Mouse (Mus musculus) CH12.LX (cell line): ENCODE results near the gene Gas6. TPM values are rescaled to one million over a fixed set of nuclear protein-coding genes. Genes with fewer than 3 reads are reported as not detected.

Source experiments
- DNase-seq: peaks from one replicate; pipeline ENCODE4 v3.0.0-alpha.2; 2013; ENCODE audit errors: extremely low read depth
- H3K27ac ChIP-seq: 2 replicates; pipeline ENCODE4 v1.5.1; 2012; ENCODE audit warnings: low read depth, mild to moderate bottlenecking, control low read depth, moderate library complexity; ENCODE audit not compliant: insufficient read depth
- H3K27me3 ChIP-seq: replicated peaks from 2 replicates; pipeline ENCODE3; 2012; ENCODE audit warnings: inconsistent platforms
- H3K36me3 ChIP-seq, 2 experiments: replicated peaks in 1 of 2; 2 replicates each; pipeline versions ENCODE3 to v1.6.1; 2012; ENCODE audit warnings: inconsistent platforms in 1 of 2, low read length in 1 of 2, mild to moderate bottlenecking in 1 of 2, mixed read lengths in 1 of 2, moderate library complexity in 1 of 2; ENCODE audit not compliant: control insufficient read depth in 1 of 2, insufficient read depth in 1 of 2
- H3K4me1 ChIP-seq, 2 experiments: 2 replicates each; pipeline ENCODE4 v1.6.1; 2012; ENCODE audit warnings: inconsistent platforms in 1 of 2, moderate library complexity in 1 of 2; ENCODE audit not compliant: insufficient read depth in 2 of 2, control insufficient read depth in 1 of 2
- H3K4me2 ChIP-seq: 2 replicates; pipeline ENCODE4 v1.6.1; 2012; ENCODE audit warnings: low read depth, mild to moderate bottlenecking, control low read depth; ENCODE audit not compliant: poor library complexity, insufficient read depth, severe bottlenecking
- H3K4me3 ChIP-seq, 3 experiments: fragments of 150-350 bp in 1 of 3; sonication (generic) in 1 of 3; replicated peaks in 1 of 3; 2 replicates each; pipeline versions ENCODE3 to v1.5.1; 2011 to 2012; ENCODE audit warnings: low read depth in 2 of 3, low read length in 2 of 3, mild to moderate bottlenecking in 2 of 3, moderate library complexity in 2 of 3, control low read depth in 1 of 3, improper control_type of control experiment in 1 of 3, inconsistent platforms in 1 of 3, mixed read lengths in 1 of 3; ENCODE audit not compliant: poor library complexity in 1 of 3
- H3K79me2 ChIP-seq: replicated peaks from 2 replicates; pipeline ENCODE4 v1.6.1; 2012; ENCODE audit warnings: mild to moderate bottlenecking, moderate library complexity; ENCODE audit not compliant: control insufficient read depth, poor library complexity, insufficient read depth, severe bottlenecking; ENCODE audit errors: extremely low read depth
- H3K9ac ChIP-seq: 2 replicates; pipeline ENCODE4 v1.6.1; 2012; ENCODE audit warnings: low read depth, mild to moderate bottlenecking, control low read depth, moderate library complexity; ENCODE audit not compliant: insufficient read depth
- H3K9me3 ChIP-seq: replicated peaks from 2 replicates; pipeline ENCODE3; 2012; ENCODE audit warnings: low read length, inconsistent platforms, mixed read lengths
- CTCF ChIP-seq, 2 experiments: IDR thresholded peaks in 1 of 2; conservative IDR thresholded peaks in 1 of 2; 2 replicates each; pipeline ENCODE4 v1.5.1; 2011 to 2012; ENCODE audit warnings: low read depth in 2 of 2, low read length in 2 of 2, improper control_type of control experiment in 1 of 2, inconsistent platforms in 1 of 2, mild to moderate bottlenecking in 1 of 2, moderate library complexity in 1 of 2
- E2F4 ChIP-seq: IDR thresholded peaks from 2 replicates; pipeline ENCODE4 v1.6.1; 2011; ENCODE audit warnings: low read depth, low read length, improper control_type of control experiment; ENCODE audit not compliant: insufficient replicate concordance
- ELF1 ChIP-seq: IDR thresholded peaks from 2 replicates; pipeline ENCODE4 v1.6.1; 2014; ENCODE audit warnings: low read depth, mild to moderate bottlenecking, inconsistent platforms, low read length, improper control_type of control experiment
- GABPA ChIP-seq: IDR thresholded peaks from 2 replicates; pipeline ENCODE4 v1.6.1; 2012; ENCODE audit warnings: low read depth, low read length, improper control_type of control experiment, inconsistent platforms; ENCODE audit not compliant: insufficient replicate concordance
- JUN ChIP-seq: IDR thresholded peaks from 2 replicates; pipeline ENCODE4 v1.6.1; 2011; ENCODE audit warnings: low read depth, mild to moderate bottlenecking, low read length, improper control_type of control experiment, moderate library complexity; ENCODE audit not compliant: insufficient read depth
- JUND ChIP-seq: conservative IDR thresholded peaks from 2 replicates; pipeline ENCODE4 v1.6.1; 2011; ENCODE audit warnings: low read depth, low read length, improper control_type of control experiment
- KAT2A ChIP-seq: IDR thresholded peaks from 2 replicates; pipeline ENCODE4 v1.6.1; 2012; ENCODE audit warnings: low read length, improper control_type of control experiment, inconsistent platforms; ENCODE audit not compliant: insufficient replicate concordance
- MAFK ChIP-seq: IDR thresholded peaks from 2 replicates; pipeline ENCODE4 v1.6.1; 2011; ENCODE audit warnings: low read length, improper control_type of control experiment; ENCODE audit not compliant: insufficient replicate concordance
- MAX ChIP-seq: IDR thresholded peaks from 2 replicates; pipeline ENCODE4 v1.6.1; 2011; ENCODE audit warnings: low read length, improper control_type of control experiment
- MAZ ChIP-seq: IDR thresholded peaks from 2 replicates; pipeline ENCODE4 v1.6.1; 2012; ENCODE audit warnings: low read depth, mild to moderate bottlenecking, inconsistent platforms, low read length, improper control_type of control experiment, moderate library complexity
- MXI1 ChIP-seq: IDR thresholded peaks from 2 replicates; pipeline ENCODE4 v1.6.1; 2011; ENCODE audit warnings: mild to moderate bottlenecking, low read depth, low read length, improper control_type of control experiment
- NELFE ChIP-seq: IDR thresholded peaks from 2 replicates; pipeline ENCODE4 v1.6.1; 2011; ENCODE audit warnings: low read depth, low read length, improper control_type of control experiment
- NRF1 ChIP-seq: IDR thresholded peaks from 2 replicates; pipeline ENCODE4 v1.6.1; 2014; ENCODE audit warnings: low read depth, mild to moderate bottlenecking, inconsistent platforms, low read length, improper control_type of control experiment, moderate library complexity
- PAX5 ChIP-seq: IDR thresholded peaks from 2 replicates; pipeline ENCODE4 v1.6.1; 2012; ENCODE audit warnings: low read length, inconsistent platforms, mixed read lengths
- RCOR1 ChIP-seq: conservative IDR thresholded peaks from 2 replicates; pipeline ENCODE4 v1.6.1; 2012; ENCODE audit warnings: low read depth, mild to moderate bottlenecking, inconsistent platforms, low read length, improper control_type of control experiment
- SIN3A ChIP-seq: IDR thresholded peaks from 2 replicates; pipeline ENCODE4 v1.6.1; 2012; ENCODE audit warnings: low read length, improper control_type of control experiment, inconsistent platforms
- SMC3 ChIP-seq: IDR thresholded peaks from 2 replicates; pipeline ENCODE4 v1.6.1; 2011; ENCODE audit warnings: low read depth, low read length, improper control_type of control experiment
- USF1 ChIP-seq: IDR thresholded peaks from 2 replicates; pipeline ENCODE4 v1.6.1; 2014; ENCODE audit warnings: low read depth, mild to moderate bottlenecking, inconsistent platforms, low read length, improper control_type of control experiment
- USF2 ChIP-seq: conservative IDR thresholded peaks from 2 replicates; pipeline ENCODE4 v1.6.1; 2011; ENCODE audit warnings: low read depth, low read length, improper control_type of control experiment
- ZC3H11A ChIP-seq: IDR thresholded peaks from 2 replicates; pipeline ENCODE4 v1.6.1; 2012; ENCODE audit warnings: low read depth, mild to moderate bottlenecking, inconsistent platforms, low read length, improper control_type of control experiment
- dilution Hi-C: fragments of 300-500 bp; cut with MboI; formaldehyde crosslinking; loops from 2 replicates; pipeline ENCODE4 v1.14.3; 2020; ENCODE audit warnings: low sequenced_read_pairs; ENCODE audit not compliant: extremely low pct_unique_long_range_greater_than_20kb, extremely low pct_ligation_motif_present
- in situ Hi-C: fragments of 300-500 bp; cut with MboI; formaldehyde crosslinking; loops from 3 replicates; pipeline ENCODE4 v1.14.3; 2019; ENCODE audit warnings: low sequenced_read_pairs, low pct_ligation_motif_present, low pct_unique_long_range_greater_than_20kb, mixed read lengths
- polyA plus RNA-seq: library from polyadenylated mRNA; unstranded; fragments of >175 nt; gene quantifications from 2 replicates; pipeline ENCODE4 v1.2.1, GENCODE M21; 2012; ENCODE audit warnings: low read depth; ENCODE audit not compliant: insufficient read length
- total RNA-seq, 2 experiments: library from RNA; depleted of rRNA; stranded (reverse); fragments of 300-350 nt in 1 of 2; fragments of >200 nt in 1 of 2; gene quantifications; 2 replicates each; pipeline ENCODE4 v1.2.3; 2012 to 2014

Gene Gas6
- total and polyA plus RNA-seq, 3 experiments: not detected

DNA sequence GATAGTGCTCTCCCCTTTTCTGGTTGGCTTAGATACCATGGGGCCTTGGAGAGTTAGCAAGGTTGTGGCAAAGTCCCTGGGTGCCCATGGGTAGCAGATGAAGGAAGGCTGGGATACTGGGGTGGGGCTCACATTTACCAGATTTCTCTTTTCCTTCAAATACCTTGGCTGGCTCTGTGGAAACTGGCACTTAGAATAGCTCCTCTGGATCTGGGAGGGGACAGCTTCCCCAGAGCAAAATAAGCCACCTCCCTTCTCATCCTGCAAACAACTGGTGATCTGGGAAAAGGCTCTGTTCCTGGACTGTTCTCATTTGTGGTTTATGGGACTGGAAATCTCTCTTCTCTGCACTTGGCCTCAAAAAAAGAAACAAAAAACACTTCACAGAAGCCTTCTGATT lies 63.4 kb downstream of the Gas6 start:
- Histone ChIP-seq H3K36me3 (no peaks in the 10 kb centered on the region), H3K27me3 (peaks cover 90% of the 10 kb centered on the region), H3K4me1 (peaks cover 0 to 2% of the 10 kb centered on the region in 2 experiments; a peak in 1 of 4 replicates), H3K27ac (no peak overlapping the region), H3K4me2 (no peak overlapping the region), H3K79me2 (no peaks in the 10 kb centered on the region), H3K4me3 (no peak overlapping the region), H3K9ac (no peak overlapping the region), H3K9me3 (peaks cover 5% of the 10 kb centered on the region)
- no peak for DNase-seq
- TF ChIP-seq MAX (no peak), MXI1 (no peak), JUN (no peak), JUND (no peak), ELF1 (no peak), USF1 (no peak), RCOR1 (no peak), ZC3H11A (no peak), GABPA (no peak), NELFE (no peak), KAT2A (no peak), MAFK (no peak), SIN3A (no peak), MAZ (no peak), NRF1 (no peak)
- dilution Hi-C loops (no loop called here), in situ Hi-C loops (no loop called here)

DNA sequence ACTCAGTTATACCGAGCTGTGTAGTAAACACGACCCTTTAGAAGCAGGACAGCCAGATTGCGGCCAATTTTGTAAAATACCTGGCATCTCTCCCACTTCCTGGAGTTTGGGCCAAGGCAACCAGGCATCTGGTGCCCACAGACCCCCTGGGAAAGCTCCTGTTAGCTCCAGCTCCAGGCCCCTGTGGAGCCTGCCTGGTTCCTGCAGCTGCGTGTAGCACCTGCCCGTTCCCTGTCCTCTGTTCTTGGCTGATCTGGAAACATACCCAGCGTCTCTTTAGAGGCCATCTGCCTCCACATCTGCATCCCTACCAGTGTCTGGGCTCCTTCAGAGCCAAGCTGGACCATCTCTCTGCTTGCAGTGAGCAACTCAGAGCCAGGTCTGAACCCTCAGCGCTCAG lies 63.9 kb downstream of the Gas6 start:
- Histone ChIP-seq H3K4me1 (peaks cover 0 to 2% of the 10 kb centered on the region in 2 experiments; a peak in 1 of 4 replicates), H3K27ac (no peak overlapping the region), H3K9me3 (peaks cover 5% of the 10 kb centered on the region), H3K9ac (no peak overlapping the region), H3K4me2 (no peak overlapping the region), H3K27me3 (peaks cover 90% of the 10 kb centered on the region), H3K36me3 (no peaks in the 10 kb centered on the region), H3K4me3 (no peak overlapping the region), H3K79me2 (no peaks in the 10 kb centered on the region)
- no peak for TF ChIP-seq CTCF (conservative IDR thresholded peaks at IDR 0.05 in 1 of 2, IDR thresholded peaks at IDR 0.05 in 1 of 2; ENCODE audit: low read depth in 2 of 2, low read length in 2 of 2)
- TF ChIP-seq USF2: no peak
- no peak for TF ChIP-seq USF1
- no peak for TF ChIP-seq E2F4
- no peak for TF ChIP-seq SMC3
- TF ChIP-seq RCOR1: no peak
- no peak for TF ChIP-seq PAX5
- in situ Hi-C loops: no loop called here
- no peak for DNase-seq
- dilution Hi-C loops: no loop called here
